Mouse (Mus musculus) midbrain, embryonic 12.5 days (tissue): Measurements from ENCODE around the gene Sys1. TPM values are rescaled to one million over a fixed set of nuclear protein-coding genes. Genes with fewer than 3 reads are reported as not detected.
A peak's percentile ranks its signal among the peaks of the same experiment; 100 is the strongest.

Experiments
- ATAC-seq: fragments of 200-750 bp; cut with Nextera tagmentation; 2 replicates; pipeline ENCODE4 v1.8.0; 2017; ENCODE audit warnings: low read depth, moderate TSS enrichment, moderate library complexity; ENCODE audit not compliant: low FRiP score
- H3K27ac ChIP-seq: fragments of 300-500 bp; sonication (generic); replicated peaks from 2 replicates; pipeline ENCODE4 v1.5.1; 2016; ENCODE audit warnings: mild to moderate bottlenecking
- H3K27me3 ChIP-seq: fragments of 300-500 bp; sonication (generic); 2 replicates; pipeline ENCODE4 v1.6.1; 2016; ENCODE audit warnings: mild to moderate bottlenecking
- H3K36me3 ChIP-seq: fragments of 300-500 bp; sonication (generic); 2 replicates; pipeline ENCODE4 v1.6.1; 2016
- H3K4me1 ChIP-seq: fragments of 300-500 bp; sonication (generic); 2 replicates; pipeline ENCODE4 v1.6.1; 2016
- H3K4me2 ChIP-seq: fragments of 300-500 bp; sonication (generic); replicated peaks from 2 replicates; pipeline ENCODE4 v1.6.1; 2016; ENCODE audit warnings: mild to moderate bottlenecking, moderate library complexity
- H3K4me3 ChIP-seq: fragments of 300-500 bp; sonication (generic); 2 replicates; pipeline ENCODE4 v1.5.1; 2016; ENCODE audit warnings: mild to moderate bottlenecking
- H3K9ac ChIP-seq: fragments of 300-500 bp; sonication (generic); replicated peaks from 2 replicates; pipeline ENCODE4 v1.6.1; 2016; ENCODE audit warnings: mild to moderate bottlenecking, moderate library complexity
- H3K9me3 ChIP-seq: fragments of 300-500 bp; sonication (generic); 2 replicates; pipeline ENCODE4 v1.6.1; 2016; ENCODE audit warnings: mild to moderate bottlenecking
- WGBS: fragments of 180-500 bp; shearing (Covaris S2); methylation state at CpG from one replicate; pipeline ENCODE4 v1.1.7; 2016; 5-methylcytosine and 5-hydroxymethylcytosine counted together
- polyA plus RNA-seq: library from polyadenylated mRNA; unstranded; fragments of >200 nt; fragmentation: Nextera tagmentation; extraction: Ambion mirVana; gene quantifications from 2 replicates; pipeline ENCODE4 v1.2.1, GENCODE M21; 2016

Gene Sys1
- polyA plus RNA-seq, 1 experiment from 2014 or later = 68.8 TPM

DNA sequence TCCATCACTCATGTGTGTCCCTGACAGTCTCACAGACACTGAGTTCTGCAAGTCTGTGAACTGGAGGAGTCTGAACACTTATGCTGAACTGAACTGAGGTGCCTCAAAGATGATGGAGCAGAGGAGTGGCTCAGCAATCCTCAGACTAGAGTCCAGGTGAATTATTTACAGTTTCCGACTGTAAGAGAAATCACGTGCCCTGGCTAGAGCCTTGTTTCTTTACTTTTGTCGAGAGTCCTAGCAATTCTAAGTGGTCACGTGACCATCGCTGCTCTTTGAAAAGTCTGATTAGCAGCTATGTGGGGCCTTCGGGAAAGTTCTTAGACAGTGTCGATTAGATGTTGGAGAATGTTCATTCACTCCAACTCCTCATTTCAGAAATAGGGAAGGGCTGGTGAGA is 1.2 kb downstream of the Sys1 start:
- Histone ChIP-seq H3K9ac (no peak overlapping the region), H3K4me2 (no peak overlapping the region), H3K9me3 (no peaks in the 10 kb centered on the region), H3K27ac (no peak overlapping the region), H3K27me3 (no peaks in the 10 kb centered on the region), H3K4me1 (peaks cover 24% of the 10 kb centered on the region), H3K36me3 (0 out of 2 replicates have a peak, but pooled peaks cover 4% of the 10 kb centered on the region), H3K4me3 (no peak overlapping the region)
- no peak for ATAC-seq
- WGBS = 75% methylated on average over 7 of the region's 7 CpGs

DNA sequence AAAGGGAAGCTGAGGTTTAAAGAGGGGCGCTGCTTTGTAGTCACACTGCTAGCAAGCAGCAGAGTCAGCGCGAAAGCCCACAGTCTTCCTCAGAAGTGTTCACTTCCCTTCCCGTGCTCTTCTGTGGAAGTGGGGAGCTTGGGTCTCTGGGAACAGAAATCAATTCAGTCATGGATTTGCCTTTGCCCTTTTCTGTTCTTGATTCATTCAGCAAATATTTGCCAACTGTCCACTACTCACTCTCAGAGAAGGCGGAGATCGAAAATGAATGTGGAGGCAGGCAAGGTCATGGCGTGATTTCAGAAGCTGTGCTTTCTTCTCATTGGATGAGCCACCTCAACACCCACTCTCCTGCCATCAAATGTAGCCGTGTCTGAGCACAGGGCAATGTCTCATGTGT is 1.8 kb downstream of the Sys1 start:
- Histone ChIP-seq H3K9ac (no peak overlapping the region), H3K4me2 (no peak overlapping the region), H3K27me3 (no peaks in the 10 kb centered on the region), H3K9me3 (no peaks in the 10 kb centered on the region), H3K4me1 (peaks cover 24% of the 10 kb centered on the region), H3K4me3 (no peak overlapping the region), H3K27ac (no peak overlapping the region), H3K36me3 (0 out of 2 replicates have a peak, but pooled peaks cover 4% of the 10 kb centered on the region)
- ATAC-seq = no peak
- 86% methylated on average over 8 of the region's 8 CpGs for WGBS

DNA sequence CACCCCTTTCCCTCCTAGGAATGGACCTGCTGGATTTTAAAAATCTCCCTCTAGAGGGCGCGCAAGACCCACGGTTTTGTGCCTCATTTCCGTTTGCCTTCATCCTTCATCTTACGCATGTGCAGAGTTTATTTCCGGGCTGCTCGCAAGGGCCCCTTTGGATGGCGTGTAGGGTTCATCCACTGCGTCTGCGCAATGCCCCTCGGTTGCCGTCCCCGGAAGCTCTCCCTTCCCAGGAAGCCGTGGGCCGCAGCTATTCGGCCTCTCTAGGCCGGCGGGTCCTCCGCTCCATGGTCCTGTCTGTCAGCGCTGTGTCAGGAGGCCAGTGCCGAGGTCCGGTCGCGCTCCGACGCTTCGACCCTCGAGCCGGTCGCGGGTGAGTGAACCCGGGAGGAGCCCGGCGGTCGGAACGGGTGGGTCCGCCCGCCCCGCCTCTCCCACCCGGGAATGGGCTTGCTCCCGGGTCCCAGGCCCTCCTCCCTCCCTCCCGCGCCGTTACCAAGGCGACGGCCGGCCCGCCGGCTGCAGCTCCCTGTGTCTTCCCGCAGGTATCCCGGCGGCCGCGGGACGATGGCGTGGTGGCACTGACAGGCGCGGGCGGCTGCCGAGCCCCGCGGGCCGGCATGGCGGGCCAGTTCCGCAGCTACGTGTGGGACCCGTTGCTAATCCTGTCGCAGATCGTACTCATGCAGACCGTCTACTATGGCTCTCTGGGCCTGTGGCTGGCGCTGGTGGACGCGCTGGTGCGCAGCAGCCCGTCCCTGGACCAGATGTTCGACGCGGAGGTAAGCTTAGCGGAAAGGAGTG is 4.2 kb downstream of the Sys1 start, which contains the start of gene Gm20458:
TSS of gene Gm20458 (plus strand) at position 223 of the 807 bp plus-strand sequence.
- Histone ChIP-seq H3K27me3 (no peaks in the 10 kb centered on the region), H3K4me3 (peak within 1 kb of the TSS; percentile 71), H3K27ac (peak within 1 kb of the TSS; percentile 87), H3K9me3 (no peaks in the 10 kb centered on the region), H3K9ac (peak within 1 kb of the TSS; percentile 75), H3K4me1 (peaks cover 24% of the 10 kb centered on the region), H3K4me2 (peak within 1 kb of the TSS; percentile 69), H3K36me3 (peaks cover 25% of the 10 kb centered on the region)
- peak; percentile 98 for ATAC-seq
- WGBS = under 1% methylated on average over 70 of the region's 79 CpGs

DNA sequence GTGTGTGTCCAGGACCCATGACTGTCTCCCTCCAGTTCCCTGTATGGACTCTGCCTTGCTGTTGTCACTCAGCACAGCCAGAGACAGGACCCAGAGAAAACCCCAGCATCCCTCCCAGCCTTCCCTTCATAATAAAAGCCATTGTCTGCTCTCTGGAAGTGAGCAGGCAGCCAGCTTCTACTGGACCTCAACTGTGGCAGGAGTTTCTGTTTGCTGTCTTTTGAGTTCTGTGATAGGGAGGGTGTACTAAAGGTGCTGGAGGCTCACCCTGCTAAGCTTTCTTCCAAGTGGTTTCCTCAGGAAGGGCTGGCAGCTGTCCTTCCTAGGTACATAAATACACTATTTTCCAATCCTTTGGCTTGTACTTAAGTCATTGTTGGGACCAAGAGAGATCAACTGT is 8.4 kb downstream of the Sys1 start:
- H3K36me3 ChIP-seq = peaks cover 42% of the 10 kb centered on the region
- no peaks in the 10 kb centered on the region for H3K9me3 ChIP-seq
- H3K4me2 ChIP-seq = no peak overlapping the region
- H3K9ac ChIP-seq = no peak overlapping the region
- no peak overlapping the region for H3K27ac ChIP-seq
- H3K4me1 ChIP-seq = peaks cover 14% of the 10 kb centered on the region
- H3K4me3 ChIP-seq = no peak overlapping the region
- no peak for ATAC-seq
- no peaks in the 10 kb centered on the region for H3K27me3 ChIP-seq

DNA sequence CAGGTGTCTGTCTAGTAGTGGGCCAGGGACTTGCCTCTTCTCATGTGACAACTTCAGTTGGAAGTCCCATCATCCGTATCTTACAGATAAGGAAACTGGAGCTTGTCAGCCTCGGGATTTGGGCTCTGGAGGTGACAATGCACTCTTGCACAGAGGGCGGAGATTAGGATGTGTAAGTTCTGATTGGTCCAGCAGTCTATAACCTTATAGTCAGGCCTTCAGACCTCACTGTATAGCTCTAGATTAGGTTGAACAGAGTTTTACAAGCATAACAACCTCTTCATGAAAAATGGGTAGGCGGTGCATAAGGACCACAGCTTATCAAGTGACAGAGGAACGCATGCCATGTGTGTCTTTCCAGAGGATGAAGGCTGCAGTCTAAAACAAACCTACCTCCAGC is 10.0 kb downstream of the Sys1 start:
- H3K4me3 ChIP-seq = no peak overlapping the region
- no peak for ATAC-seq
- no peak overlapping the region for H3K9ac ChIP-seq
- H3K27ac ChIP-seq = no peak overlapping the region
- 88% methylated on average over 5 of the region's 5 CpGs for WGBS
- no peaks in the 10 kb centered on the region for H3K27me3 ChIP-seq
- no peaks in the 10 kb centered on the region for H3K9me3 ChIP-seq
- H3K36me3 ChIP-seq = peaks cover 42% of the 10 kb centered on the region
- peaks cover 11% of the 10 kb centered on the region for H3K4me1 ChIP-seq
- H3K4me2 ChIP-seq = no peak overlapping the region

DNA sequence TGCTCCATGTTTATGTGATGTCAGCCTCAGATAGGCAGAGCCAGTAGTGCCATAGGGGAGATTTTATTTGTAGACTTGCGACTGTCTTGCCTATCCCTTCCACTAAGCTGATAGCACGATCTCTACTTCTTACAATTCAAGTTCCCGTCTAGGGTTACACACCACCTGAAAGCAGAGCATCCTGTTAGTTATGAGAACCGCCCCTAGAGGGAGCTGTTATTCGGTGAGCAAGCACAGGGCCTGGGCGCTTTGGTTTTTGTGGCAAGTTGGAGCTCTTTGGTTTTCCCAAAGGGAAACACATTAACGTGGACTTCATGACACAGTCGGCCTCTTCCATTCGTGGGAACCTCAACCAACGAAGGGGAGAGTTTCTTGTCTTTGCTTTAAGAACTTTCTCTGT is 13.5 kb downstream of the Sys1 start:
- H3K4me1 ChIP-seq = no peaks in the 10 kb centered on the region
- H3K4me2 ChIP-seq = no peak overlapping the region
- H3K27me3 ChIP-seq = no peaks in the 10 kb centered on the region
- no peak overlapping the region for H3K4me3 ChIP-seq
- H3K27ac ChIP-seq = no peak overlapping the region
- H3K9ac ChIP-seq = no peak overlapping the region
- no peaks in the 10 kb centered on the region for H3K9me3 ChIP-seq
- ATAC-seq = no peak
- WGBS = 30% methylated on average over 10 of the region's 10 CpGs
- peaks cover 33% of the 10 kb centered on the region for H3K36me3 ChIP-seq

DNA sequence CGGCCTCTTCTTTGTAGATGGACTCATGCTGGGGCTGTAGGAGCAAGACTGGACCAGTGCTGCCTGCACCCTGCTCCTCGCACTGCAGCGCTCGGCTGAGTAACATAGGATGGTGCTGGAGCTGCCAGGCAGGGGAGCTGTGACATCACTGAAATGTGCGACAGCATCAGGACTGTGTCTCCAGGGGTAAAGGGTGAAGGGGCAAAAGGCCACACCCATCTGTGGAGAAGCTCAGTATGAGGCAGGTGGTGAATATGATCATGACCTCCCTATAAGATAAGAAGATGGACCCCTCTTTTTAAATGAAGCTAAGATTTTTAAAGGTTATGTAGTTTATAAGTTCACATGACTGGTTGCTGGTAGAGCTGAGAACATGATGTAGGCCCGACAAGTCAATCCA is 16.9 kb downstream of the Sys1 start, which contains the start of gene Trp53tg5:
TSS of gene Trp53tg5 (minus strand) at position 101 of the 400 bp plus-strand sequence.
- Histone ChIP-seq H3K36me3 (peaks cover 25% of the 10 kb centered on the region; the same call in 1 of the 2 replicates), H3K9me3 (no peaks in the 10 kb centered on the region), H3K4me3 (no peak within 1 kb of the TSS), H3K27ac (no peak within 1 kb of the TSS), H3K4me1 (no peaks in the 10 kb centered on the region), H3K4me2 (no peak within 1 kb of the TSS), H3K27me3 (no peaks in the 10 kb centered on the region), H3K9ac (no peak within 1 kb of the TSS)
- ATAC-seq = no peak
- 89% methylated on average over 6 of the region's 6 CpGs for WGBS

DNA sequence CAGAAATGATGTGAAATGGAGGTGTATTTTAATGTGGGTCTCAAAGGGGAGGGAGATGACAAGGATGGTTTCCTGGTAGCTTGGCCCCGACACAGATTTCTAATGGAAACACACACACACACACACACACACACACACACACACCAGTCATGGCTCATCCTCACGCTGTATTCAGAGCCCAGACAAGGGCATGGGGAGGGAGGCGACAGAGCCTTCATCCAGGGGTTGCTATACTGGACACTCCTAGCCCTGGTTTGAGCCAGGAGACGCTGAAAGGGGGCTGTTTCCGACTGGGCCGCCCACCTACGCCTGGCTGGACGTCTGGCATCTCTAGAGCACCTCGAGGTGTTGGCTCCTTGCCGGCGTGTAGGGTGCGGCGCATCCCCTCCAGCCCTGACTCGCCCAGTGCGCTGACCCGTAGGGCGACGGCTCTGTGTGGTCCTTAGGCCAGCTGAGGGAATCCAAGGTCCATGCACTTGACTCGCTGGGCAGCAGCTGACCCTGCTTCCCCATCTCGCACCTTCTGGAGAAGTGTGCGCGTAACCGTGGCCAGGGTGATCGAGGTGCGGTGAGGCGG is 29.0 kb downstream of the Sys1 start, which contains the start of gene Dbndd2:
TSS of gene Dbndd2 (plus strand) at position 426 of the 577 bp plus-strand sequence.
- Histone ChIP-seq H3K27me3 (peaks cover 53% of the 10 kb centered on the region), H3K27ac (no peak within 1 kb of the TSS), H3K4me2 (peak within 1 kb of the TSS; percentile 100), H3K9me3 (no peaks in the 10 kb centered on the region), H3K36me3 (peaks cover 7% of the 10 kb centered on the region; the same call in 1 of the 2 replicates), H3K4me1 (peaks cover 18% of the 10 kb centered on the region), H3K9ac (peak within 1 kb of the TSS; percentile 64), H3K4me3 (peak within 1 kb of the TSS; percentile 76)
- 2% methylated on average over 26 of the region's 26 CpGs for WGBS
- peak; percentile 41; the same call in 1 of the 2 replicates for ATAC-seq

DNA sequence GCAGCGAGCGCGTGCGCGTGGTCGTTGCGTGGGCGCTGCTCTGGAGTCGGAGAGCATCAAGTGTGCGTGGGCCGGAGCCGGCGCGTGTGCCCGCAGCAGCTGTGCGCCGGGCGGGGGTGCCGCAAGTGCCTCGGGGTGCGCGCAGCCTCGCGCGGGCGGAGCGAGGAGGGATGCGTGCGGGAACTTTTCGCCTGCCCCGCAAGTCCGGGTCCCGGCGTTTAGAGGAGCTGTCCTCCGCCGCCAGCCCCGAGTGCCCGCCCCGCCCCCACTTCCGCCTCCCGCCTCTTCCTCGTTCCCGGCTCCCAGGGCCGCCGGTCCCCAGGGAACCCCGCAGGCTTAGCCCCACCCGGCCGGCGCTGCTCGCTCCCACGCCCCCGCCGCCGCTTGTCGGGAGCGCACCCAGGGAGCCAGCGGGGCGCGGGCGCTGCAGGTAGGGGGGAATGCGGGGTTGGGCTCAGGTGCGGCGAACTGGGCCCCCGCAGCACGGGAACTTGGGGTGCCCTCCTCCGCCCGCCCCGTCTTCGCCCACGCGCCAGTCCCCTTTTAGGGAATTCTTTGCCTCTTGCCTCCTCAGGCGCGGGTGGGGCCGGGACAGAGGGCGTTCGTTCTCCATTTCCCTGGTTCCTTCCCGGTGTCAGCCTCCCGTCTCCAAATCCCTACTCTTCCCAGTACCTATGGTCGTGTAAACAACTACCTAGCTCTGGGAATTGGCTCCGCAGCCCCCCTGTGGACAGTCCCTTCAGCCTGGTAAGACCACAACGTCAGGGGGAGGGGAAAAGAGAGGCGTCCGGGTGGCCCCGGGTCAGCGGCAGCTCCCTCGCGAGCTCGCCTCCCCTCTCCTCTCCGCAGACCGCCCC is 29.7 kb downstream of the Sys1 start:
- peak overlapping the region; percentile 76 for H3K4me3 ChIP-seq
- peak overlapping the region; percentile 64 for H3K9ac ChIP-seq
- peak; percentile 49 for ATAC-seq
- peaks cover 53% of the 10 kb centered on the region for H3K27me3 ChIP-seq
- H3K27ac ChIP-seq = no peak overlapping the region
- H3K4me1 ChIP-seq = peaks cover 18% of the 10 kb centered on the region
- under 1% methylated on average over 83 of the region's 90 CpGs for WGBS
- peaks cover 7% of the 10 kb centered on the region; the same call in 1 of the 2 replicates for H3K36me3 ChIP-seq
- no peaks in the 10 kb centered on the region for H3K9me3 ChIP-seq
- peak overlapping the region; percentile 100 for H3K4me2 ChIP-seq

DNA sequence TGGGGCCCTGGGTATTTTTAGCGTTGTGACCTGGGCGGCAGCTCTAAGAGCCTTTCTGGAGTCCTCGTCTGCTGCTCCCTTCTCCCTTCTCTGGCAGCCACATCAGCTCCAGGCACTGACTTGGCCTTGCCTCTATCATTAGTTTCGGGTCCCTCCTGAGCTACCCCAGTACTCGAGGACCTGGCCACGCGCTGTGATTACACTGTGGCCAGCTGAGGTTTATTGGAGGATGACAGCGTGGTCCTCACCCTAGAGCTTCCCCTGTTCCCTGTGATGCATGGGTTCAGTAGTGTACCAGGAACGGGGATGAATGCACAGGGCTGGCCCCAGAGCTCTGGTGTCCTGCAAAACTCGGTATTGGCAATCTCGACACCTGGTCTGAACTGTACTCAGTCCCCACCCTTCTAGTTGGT is 30.4 kb downstream of the Sys1 start:
- Histone ChIP-seq H3K36me3 (peaks cover 7% of the 10 kb centered on the region; the same call in 1 of the 2 replicates), H3K9me3 (no peaks in the 10 kb centered on the region), H3K4me2 (peak overlapping the region; percentile 100), H3K27me3 (peaks cover 53% of the 10 kb centered on the region), H3K4me3 (peak overlapping the region; percentile 76), H3K27ac (no peak overlapping the region), H3K9ac (peak overlapping the region; percentile 64), H3K4me1 (peaks cover 18% of the 10 kb centered on the region)
- 0 out of 2 replicates have a peak, but pooled peaks have one; percentile 19 for ATAC-seq
- 12% methylated on average over 11 of the region's 11 CpGs for WGBS

DNA sequence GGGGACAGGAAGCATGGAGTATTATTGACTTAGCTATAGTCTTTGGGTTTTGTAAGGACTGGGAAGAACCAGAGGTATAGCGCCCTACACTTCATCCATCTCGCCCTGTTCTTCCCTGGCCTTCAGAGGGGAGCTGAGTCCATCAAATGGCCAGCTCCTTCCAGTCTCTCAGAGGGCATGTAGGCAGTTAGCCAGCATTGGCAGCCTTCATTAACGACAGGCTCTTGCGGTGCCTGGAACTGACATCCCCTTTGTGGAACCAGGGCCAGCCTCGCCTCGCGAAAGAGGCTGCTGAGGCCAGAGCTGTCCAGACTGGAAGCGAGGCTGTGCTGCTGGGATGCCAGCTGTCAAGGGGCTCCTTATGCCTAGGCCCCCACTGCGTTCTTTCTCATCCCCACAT is 31.0 kb downstream of the Sys1 start:
- Histone ChIP-seq H3K4me2 (no peak overlapping the region), H3K4me1 (peaks cover 18% of the 10 kb centered on the region), H3K27ac (no peak overlapping the region), H3K27me3 (peaks cover 53% of the 10 kb centered on the region), H3K9ac (no peak overlapping the region), H3K36me3 (peaks cover 7% of the 10 kb centered on the region; the same call in 1 of the 2 replicates), H3K4me3 (no peak overlapping the region), H3K9me3 (no peaks in the 10 kb centered on the region)
- WGBS = 65% methylated on average over 9 of the region's 9 CpGs
- no peak for ATAC-seq
